Mouse (Mus musculus): Measurements from ENCODE around the gene Ak7.

DNA sequence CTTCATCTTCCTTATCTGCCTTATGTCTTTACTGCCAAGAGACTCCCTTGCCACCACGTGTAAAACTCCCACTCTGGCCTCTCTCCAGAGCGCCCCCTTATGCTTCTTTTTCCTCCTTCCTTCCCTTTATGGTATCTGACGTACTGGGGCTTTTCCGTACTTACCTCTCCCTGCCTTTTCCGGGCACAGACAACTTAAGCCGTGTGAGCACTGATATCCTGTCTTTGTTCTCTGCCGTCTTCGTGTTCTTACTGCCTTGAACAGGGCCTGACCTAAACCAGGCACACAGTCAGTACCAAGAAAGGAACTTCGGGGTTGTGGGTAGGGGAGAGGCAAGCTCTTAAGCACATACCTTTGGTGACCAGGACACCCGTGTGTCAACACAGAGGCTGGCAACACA lies 63.9 kb downstream of the Ak7 start:
- TF ChIP-seq MAZ (IDR thresholded peaks at IDR 0.05; ENCODE audit: low read depth, low read length) (no peak), E2F4 (IDR thresholded peaks at IDR 0.05; ENCODE audit: insufficient replicate concordance, low read depth, low read length) (no peak), UBTF (IDR thresholded peaks at IDR 0.05; ENCODE audit: low read depth, low read length) (no peak), EP300 (IDR thresholded peaks at IDR 0.05; ENCODE audit: low read length) (no peak), NRF1 (IDR thresholded peaks at IDR 0.05; ENCODE audit: low read depth, low read length) (no peak), CTCF (conservative IDR thresholded peaks at IDR 0.05 in 1 of 2, IDR thresholded peaks at IDR 0.05 in 1 of 2; ENCODE audit: low read depth in 2 of 2, low read length in 2 of 2) (no peak), GABPA (IDR thresholded peaks at IDR 0.05; ENCODE audit: insufficient replicate concordance, low read depth, low read length) (no peak)
